Mouse (Mus musculus) lung, adult 2 months (tissue): ENCODE data around the gene Plxnd1.

ENCODE experiments used
- CTCF ChIP-seq: fragments of 200-500 bp; IDR thresholded peaks from 2 replicates; pipeline ENCODE4 v1.5.1; 2011; ENCODE audit warnings: mild to moderate bottlenecking, low read length, control low read depth; ENCODE audit not compliant: insufficient read depth
- POLR2A ChIP-seq: fragments of 200-500 bp; IDR thresholded peaks from 2 replicates; pipeline ENCODE4 v1.6.1; 2011; ENCODE audit warnings: low read depth, mild to moderate bottlenecking, control low read depth, low read length, borderline replicate concordance; ENCODE audit errors: extremely low read depth

DNA sequence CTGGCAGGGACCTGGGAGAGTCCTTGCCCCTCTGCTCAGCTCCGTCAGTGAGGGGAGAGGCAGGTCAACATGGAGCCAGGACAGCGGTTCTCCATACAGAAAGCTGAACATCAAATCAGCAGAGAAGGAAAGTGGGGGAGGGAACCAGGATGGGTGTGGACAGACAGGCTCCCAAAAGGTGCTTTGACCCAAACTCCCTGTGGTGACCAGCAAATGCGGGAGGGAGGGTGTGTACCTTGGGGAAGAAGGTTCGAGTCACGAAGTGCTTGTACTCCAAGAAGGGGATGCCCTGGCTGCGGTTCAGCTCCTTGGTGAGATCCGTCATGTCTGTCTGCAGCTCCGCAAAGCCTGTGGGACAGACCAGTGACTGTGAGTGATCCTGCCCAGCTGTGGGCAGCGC is 31.1 kb downstream of the Plxnd1 start:
- TF ChIP-seq CTCF (no peak), POLR2A (no peak)
